Mouse (Mus musculus) midbrain, embryonic 12.5 days (tissue): Measurements from ENCODE around the gene Tmem56. TPM values are rescaled to one million over a fixed set of nuclear protein-coding genes. Genes with fewer than 3 reads are reported as not detected.

Experiments
- ATAC-seq: fragments of 200-750 bp; cut with Nextera tagmentation; 2 replicates; pipeline ENCODE4 v1.8.0; 2017; ENCODE audit warnings: low read depth, moderate TSS enrichment, moderate library complexity; ENCODE audit not compliant: low FRiP score
- H3K27ac ChIP-seq: fragments of 300-500 bp; sonication (generic); replicated peaks from 2 replicates; pipeline ENCODE4 v1.5.1; 2016; ENCODE audit warnings: mild to moderate bottlenecking
- H3K27me3 ChIP-seq: fragments of 300-500 bp; sonication (generic); 2 replicates; pipeline ENCODE4 v1.6.1; 2016; ENCODE audit warnings: mild to moderate bottlenecking
- H3K36me3 ChIP-seq: fragments of 300-500 bp; sonication (generic); 2 replicates; pipeline ENCODE4 v1.6.1; 2016
- H3K4me1 ChIP-seq: fragments of 300-500 bp; sonication (generic); 2 replicates; pipeline ENCODE4 v1.6.1; 2016
- H3K4me2 ChIP-seq: fragments of 300-500 bp; sonication (generic); replicated peaks from 2 replicates; pipeline ENCODE4 v1.6.1; 2016; ENCODE audit warnings: mild to moderate bottlenecking, moderate library complexity
- H3K4me3 ChIP-seq: fragments of 300-500 bp; sonication (generic); 2 replicates; pipeline ENCODE4 v1.5.1; 2016; ENCODE audit warnings: mild to moderate bottlenecking
- H3K9ac ChIP-seq: fragments of 300-500 bp; sonication (generic); replicated peaks from 2 replicates; pipeline ENCODE4 v1.6.1; 2016; ENCODE audit warnings: mild to moderate bottlenecking, moderate library complexity
- H3K9me3 ChIP-seq: fragments of 300-500 bp; sonication (generic); 2 replicates; pipeline ENCODE4 v1.6.1; 2016; ENCODE audit warnings: mild to moderate bottlenecking
- WGBS: fragments of 180-500 bp; shearing (Covaris S2); methylation state at CpG from one replicate; pipeline ENCODE4 v1.1.7; 2016; 5-methylcytosine and 5-hydroxymethylcytosine counted together
- polyA plus RNA-seq: library from polyadenylated mRNA; unstranded; fragments of >200 nt; fragmentation: Nextera tagmentation; extraction: Ambion mirVana; gene quantifications from 2 replicates; pipeline ENCODE4 v1.2.1, GENCODE M21; 2016

The Tmem56 gene
- polyA plus RNA-seq, 1 experiment from 2014 or later: 0.69 TPM

DNA sequence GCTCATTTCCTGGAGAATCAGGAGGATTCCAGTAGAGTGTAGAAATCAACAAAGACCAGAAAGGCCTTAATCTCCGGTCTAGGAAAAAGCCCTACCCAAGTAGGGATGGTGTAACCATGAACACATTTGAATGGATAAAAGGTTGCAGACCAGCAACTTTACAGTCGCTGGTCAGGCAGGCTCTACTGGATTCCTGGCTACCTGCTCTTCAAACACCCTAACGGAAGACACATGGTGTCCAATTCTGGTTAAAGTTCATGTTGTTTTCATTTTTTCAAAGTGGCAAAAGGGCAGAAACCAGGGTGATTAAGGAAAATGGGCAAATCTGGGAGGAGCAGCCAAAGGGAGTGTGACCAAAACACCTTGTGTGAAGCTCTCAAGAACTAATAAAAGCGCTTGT, 5.9 kb downstream of the Tmem56 start:
- H3K9ac ChIP-seq: no peak overlapping the region
- no peaks in the 10 kb centered on the region for H3K4me1 ChIP-seq
- ATAC-seq: no peak
- no peaks in the 10 kb centered on the region for H3K9me3 ChIP-seq
- H3K27me3 ChIP-seq: no peaks in the 10 kb centered on the region
- WGBS: 80% methylated on average over 4 of the region's 4 CpGs
- H3K4me3 ChIP-seq: no peak overlapping the region
- no peak overlapping the region for H3K4me2 ChIP-seq
- no peaks in the 10 kb centered on the region for H3K36me3 ChIP-seq
- no peak overlapping the region for H3K27ac ChIP-seq

DNA sequence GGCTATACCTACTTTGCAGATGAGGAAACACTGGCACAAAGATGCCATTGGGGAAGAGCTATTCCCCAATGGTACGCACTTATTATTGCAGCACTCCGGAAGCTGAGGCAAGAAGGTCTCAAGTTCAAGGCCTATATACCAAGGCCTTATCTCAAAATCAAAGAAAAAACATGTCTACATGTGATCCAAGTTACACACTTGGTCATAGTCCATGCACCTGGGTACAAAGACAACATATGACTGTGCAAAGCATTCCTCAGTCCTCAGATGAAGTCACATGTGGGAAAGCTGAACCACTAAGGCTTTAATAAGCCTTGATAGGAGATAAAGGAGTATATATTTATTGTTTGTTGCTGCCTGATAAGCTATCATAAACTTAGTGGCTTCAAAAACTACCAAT, 8.9 kb downstream of the Tmem56 start:
- H3K9ac ChIP-seq: no peak overlapping the region
- no peak for ATAC-seq
- 87% methylated on average over 2 of the region's 2 CpGs for WGBS

DNA sequence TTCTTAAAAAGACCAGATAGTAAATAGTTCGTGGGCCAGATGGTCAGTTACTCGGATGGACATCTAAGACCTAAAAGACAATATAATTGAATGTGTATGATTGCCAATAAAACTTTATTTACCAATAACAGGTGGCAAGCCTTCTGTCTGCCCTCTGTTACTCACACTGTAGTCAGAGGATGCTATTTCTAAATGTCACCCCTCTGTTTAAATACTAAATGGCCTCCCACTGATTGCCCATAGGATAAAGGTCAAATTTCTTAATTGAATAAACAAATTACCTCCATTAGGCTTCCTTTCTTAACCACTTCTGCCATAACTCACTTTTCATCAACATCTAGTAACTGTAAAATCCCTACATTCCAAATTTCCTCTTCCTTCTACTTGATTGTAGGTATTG, 10.3 kb downstream of the Tmem56 start:
- Histone ChIP-seq H3K9me3 (no peaks in the 10 kb centered on the region), H3K27ac (no peak overlapping the region), H3K36me3 (no peaks in the 10 kb centered on the region), H3K4me1 (no peaks in the 10 kb centered on the region), H3K4me3 (no peak overlapping the region), H3K4me2 (no peak overlapping the region), H3K27me3 (no peaks in the 10 kb centered on the region), H3K9ac (no peak overlapping the region)
- ATAC-seq: no peak
- 80% methylated on average over 2 of the region's 2 CpGs for WGBS

More for the DNA sequence above, 8.9 kb downstream of the Tmem56 start:
- no peaks in the 10 kb centered on the region for H3K4me1 ChIP-seq
- H3K4me2 ChIP-seq: no peak overlapping the region
- H3K27ac ChIP-seq: no peak overlapping the region
- H3K36me3 ChIP-seq: no peaks in the 10 kb centered on the region
- no peaks in the 10 kb centered on the region for H3K9me3 ChIP-seq
- H3K27me3 ChIP-seq: no peaks in the 10 kb centered on the region
- no peak overlapping the region for H3K4me3 ChIP-seq

DNA sequence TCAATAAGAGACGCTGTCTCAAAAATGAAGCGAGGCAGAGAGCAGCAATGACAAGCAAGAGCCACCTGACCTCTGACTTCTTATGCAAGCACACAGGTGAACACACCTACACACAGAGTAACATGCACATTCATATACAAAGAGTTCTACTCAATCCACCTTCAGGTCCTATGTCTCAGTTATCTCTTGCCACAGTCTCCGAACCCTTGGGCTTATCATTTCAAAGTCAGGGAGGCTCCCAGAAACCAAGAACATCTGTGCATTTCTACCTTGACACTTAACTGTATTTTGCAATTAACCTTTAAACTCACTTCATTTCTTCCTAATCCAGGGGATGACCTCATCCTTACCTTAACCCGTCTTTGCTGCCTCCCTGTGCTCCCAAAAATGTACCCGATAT, 15.6 kb downstream of the Tmem56 start:
- Histone ChIP-seq H3K27me3 (peaks cover 28% of the 10 kb centered on the region), H3K4me2 (no peak overlapping the region), H3K4me3 (no peak overlapping the region), H3K36me3 (no peaks in the 10 kb centered on the region), H3K27ac (no peak overlapping the region), H3K9ac (no peak overlapping the region), H3K4me1 (0 out of 2 replicates have a peak, but pooled peaks cover under 1% of the 10 kb centered on the region), H3K9me3 (no peaks in the 10 kb centered on the region)
- 90% methylated on average over 5 of the region's 5 CpGs for WGBS
- ATAC-seq: no peak

DNA sequence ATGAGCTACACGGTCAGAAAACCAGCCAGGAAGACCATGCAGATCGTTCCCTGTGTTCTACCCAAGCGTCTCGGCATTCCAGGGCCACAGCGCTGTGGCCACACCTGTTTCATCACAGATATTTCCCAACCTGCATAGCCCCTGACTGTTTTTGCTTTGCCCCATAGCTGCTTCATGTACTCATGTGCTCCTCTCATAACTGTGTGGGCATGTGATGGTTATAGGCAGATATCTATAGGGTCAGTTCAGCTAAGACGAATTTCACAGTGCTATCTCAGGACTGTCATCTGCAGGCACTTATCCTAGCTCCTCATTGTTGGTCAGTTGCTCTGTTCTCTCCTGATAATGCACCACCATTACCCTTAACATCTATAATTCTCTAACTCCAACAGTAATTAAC, 18.7 kb downstream of the Tmem56 start:
- H3K9me3 ChIP-seq: no peaks in the 10 kb centered on the region
- H3K4me1 ChIP-seq: 0 out of 2 replicates have a peak, but pooled peaks cover 4% of the 10 kb centered on the region
- peaks cover 55% of the 10 kb centered on the region for H3K27me3 ChIP-seq
- H3K4me2 ChIP-seq: no peak overlapping the region
- WGBS: 55% methylated on average over 6 of the region's 6 CpGs
- no peak overlapping the region for H3K27ac ChIP-seq
- no peaks in the 10 kb centered on the region for H3K36me3 ChIP-seq
- ATAC-seq: no peak
- H3K9ac ChIP-seq: no peak overlapping the region
- no peak overlapping the region for H3K4me3 ChIP-seq

DNA sequence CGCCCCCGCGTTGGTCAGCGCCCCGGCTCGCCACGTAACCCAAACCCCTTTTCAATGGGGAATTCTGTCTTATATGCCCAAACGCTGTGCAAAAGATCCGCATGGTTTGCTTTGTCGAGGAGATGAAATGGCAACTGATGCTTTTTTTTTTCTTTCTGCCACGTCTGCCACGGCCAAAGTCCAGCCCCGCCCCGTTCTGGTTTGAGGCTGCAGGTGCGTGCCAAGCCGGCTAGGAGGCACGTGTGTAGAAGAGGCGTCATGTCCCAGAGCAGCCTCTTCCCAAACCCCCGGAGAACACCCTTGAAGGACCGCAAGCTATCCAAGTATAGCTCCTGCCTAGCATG, 19.7 kb downstream of the Tmem56 start:
- ATAC-seq: 0 out of 2 replicates have a peak, but pooled peaks have one; percentile 27
- Histone ChIP-seq H3K27ac (no peak overlapping the region), H3K27me3 (peaks cover 61% of the 10 kb centered on the region), H3K9me3 (no peaks in the 10 kb centered on the region), H3K4me3 (peak overlapping the region; percentile 76), H3K36me3 (no peaks in the 10 kb centered on the region), H3K4me2 (peak overlapping the region; percentile 94), H3K9ac (peak overlapping the region; percentile 76), H3K4me1 (0 out of 2 replicates have a peak, but pooled peaks cover 4% of the 10 kb centered on the region)
- WGBS: 3% methylated on average over 20 of the region's 20 CpGs

DNA sequence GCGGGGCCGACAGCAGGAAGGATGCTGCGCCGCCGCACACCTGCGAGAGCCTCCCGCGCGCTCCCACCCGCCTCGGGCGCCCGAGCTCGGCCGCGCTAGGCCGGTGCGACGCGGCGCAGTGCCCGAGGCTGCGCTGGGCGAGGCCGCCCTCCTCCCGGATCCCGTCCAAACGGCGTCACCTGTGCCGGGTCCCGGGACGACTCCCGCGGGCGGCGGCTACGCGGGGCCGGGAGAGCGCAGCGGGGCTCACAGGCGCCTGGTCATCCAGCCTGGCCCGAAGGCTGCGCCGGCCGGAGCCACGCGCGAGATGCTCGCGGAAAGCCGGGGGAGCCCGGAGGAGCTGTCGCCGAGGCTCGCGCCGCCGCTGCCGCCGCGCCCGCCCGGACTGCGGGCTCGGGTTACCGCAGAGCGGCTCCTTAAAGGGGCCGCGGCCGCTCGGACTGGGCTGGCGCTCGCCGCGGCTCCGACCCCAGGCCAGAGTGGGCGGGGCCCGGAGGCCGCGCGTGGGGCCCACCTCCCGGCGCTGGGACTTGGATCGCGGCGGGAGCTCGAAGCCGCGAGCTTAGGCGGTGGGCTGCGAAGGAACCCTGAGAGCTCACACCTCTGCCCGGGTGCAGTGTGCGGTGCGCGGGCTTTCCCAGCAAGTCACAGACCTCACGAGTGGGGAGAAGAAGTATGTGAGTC, 20.2 kb downstream of the Tmem56 start:
- H3K4me3 ChIP-seq: peak overlapping the region; percentile 76
- H3K4me1 ChIP-seq: 0 out of 2 replicates have a peak, but pooled peaks cover 4% of the 10 kb centered on the region
- H3K9me3 ChIP-seq: no peaks in the 10 kb centered on the region
- peak overlapping the region; percentile 94 for H3K4me2 ChIP-seq
- H3K9ac ChIP-seq: peak overlapping the region; percentile 76
- WGBS: under 1% methylated on average over 95 of the region's 97 CpGs
- peak; percentile 91 for ATAC-seq
- no peaks in the 10 kb centered on the region for H3K36me3 ChIP-seq
- peaks cover 63% of the 10 kb centered on the region for H3K27me3 ChIP-seq
- H3K27ac ChIP-seq: no peak overlapping the region; the same call in 1 of the 2 replicates

DNA sequence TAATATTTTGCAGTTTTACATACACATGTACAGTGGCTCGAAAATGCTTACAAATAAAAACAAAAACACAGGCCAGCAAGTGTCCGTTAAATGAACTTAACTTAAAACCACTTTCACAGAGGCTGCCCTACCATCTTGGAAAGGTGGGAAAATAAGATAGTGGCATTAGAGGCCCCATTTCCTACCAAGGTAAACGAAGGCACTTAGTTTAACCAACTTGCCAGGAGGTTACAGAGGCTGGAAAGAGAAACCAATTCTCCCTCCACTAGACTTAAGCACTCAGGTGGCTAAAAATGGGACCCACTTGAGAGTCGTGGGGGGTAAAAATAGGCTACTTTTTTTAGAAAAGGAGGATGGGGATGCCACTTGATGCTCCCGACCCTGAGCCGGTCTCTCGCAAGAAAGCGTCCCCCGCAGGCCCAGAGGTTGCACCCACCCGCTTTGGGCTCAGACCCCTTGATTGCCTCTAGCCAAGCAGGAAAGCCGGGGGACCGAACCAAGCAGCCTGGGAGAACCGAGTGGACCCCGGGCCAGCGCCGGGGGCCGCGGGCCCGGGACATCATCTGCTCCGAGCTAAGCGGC, 20.9 kb downstream of the Tmem56 start:
- H3K9me3 ChIP-seq: no peaks in the 10 kb centered on the region
- H3K4me3 ChIP-seq: peak overlapping the region; percentile 76
- no peak for ATAC-seq
- H3K9ac ChIP-seq: peak overlapping the region; percentile 76
- no peak overlapping the region for H3K27ac ChIP-seq
- peaks cover 65% of the 10 kb centered on the region for H3K27me3 ChIP-seq
- 10% methylated on average over 17 of the region's 21 CpGs for WGBS
- peak overlapping the region; percentile 94 for H3K4me2 ChIP-seq
- H3K4me1 ChIP-seq: 0 out of 2 replicates have a peak, but pooled peaks cover 4% of the 10 kb centered on the region
- H3K36me3 ChIP-seq: no peaks in the 10 kb centered on the region

DNA sequence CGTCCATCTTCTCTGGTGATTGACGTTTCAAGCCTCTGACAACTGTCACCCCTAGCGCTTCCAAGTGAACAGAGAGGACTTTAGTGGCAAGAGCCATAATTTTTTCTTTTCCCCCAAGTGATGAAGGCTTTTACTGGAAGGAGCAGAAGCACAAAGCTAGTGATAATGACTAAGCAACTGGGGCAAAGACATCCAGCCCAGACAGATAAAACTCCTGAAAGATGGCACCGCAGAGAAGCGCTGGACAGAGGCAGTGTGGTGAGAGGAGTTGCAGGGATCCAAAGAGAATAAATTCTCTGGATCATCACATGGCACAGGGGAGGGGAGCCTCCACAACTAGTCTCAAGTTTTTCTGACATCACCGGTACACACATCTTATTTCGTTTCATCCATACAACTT, 21.6 kb downstream of the Tmem56 start:
- Histone ChIP-seq H3K27ac (no peak overlapping the region), H3K27me3 (peaks cover 65% of the 10 kb centered on the region), H3K9me3 (no peaks in the 10 kb centered on the region), H3K4me1 (0 out of 2 replicates have a peak, but pooled peaks cover 4% of the 10 kb centered on the region), H3K4me2 (no peak overlapping the region), H3K9ac (no peak overlapping the region), H3K36me3 (no peaks in the 10 kb centered on the region), H3K4me3 (no peak overlapping the region)
- WGBS: 66% methylated on average over 7 of the region's 7 CpGs
- ATAC-seq: no peak

DNA sequence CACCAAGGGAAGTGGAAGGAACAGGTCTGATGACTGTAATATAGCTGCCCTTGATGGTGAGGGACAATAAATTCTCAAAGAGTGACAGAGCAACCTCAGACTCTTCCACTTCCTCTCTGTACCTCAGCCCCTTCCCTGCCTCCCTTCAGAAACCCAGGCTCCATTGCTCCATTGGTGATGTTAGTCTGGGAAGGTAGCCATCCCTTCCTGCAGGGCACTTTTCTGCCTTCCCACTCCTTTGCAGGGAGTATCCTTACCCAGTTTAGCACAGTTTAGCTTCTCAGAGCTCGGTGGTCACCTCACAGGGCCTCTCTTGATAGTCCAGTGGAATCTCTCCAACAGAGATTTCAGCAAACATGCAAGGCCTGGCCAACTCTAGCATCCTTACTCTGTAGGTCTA, 22.1 kb downstream of the Tmem56 start:
- Histone ChIP-seq H3K9ac (no peak overlapping the region), H3K36me3 (no peaks in the 10 kb centered on the region), H3K27ac (no peak overlapping the region), H3K4me2 (no peak overlapping the region), H3K4me1 (0 out of 2 replicates have a peak, but pooled peaks cover 4% of the 10 kb centered on the region), H3K9me3 (no peaks in the 10 kb centered on the region), H3K4me3 (no peak overlapping the region), H3K27me3 (peaks cover 65% of the 10 kb centered on the region)
- 49% methylated on average over 1 of the region's 1 CpGs for WGBS
- ATAC-seq: no peak

DNA sequence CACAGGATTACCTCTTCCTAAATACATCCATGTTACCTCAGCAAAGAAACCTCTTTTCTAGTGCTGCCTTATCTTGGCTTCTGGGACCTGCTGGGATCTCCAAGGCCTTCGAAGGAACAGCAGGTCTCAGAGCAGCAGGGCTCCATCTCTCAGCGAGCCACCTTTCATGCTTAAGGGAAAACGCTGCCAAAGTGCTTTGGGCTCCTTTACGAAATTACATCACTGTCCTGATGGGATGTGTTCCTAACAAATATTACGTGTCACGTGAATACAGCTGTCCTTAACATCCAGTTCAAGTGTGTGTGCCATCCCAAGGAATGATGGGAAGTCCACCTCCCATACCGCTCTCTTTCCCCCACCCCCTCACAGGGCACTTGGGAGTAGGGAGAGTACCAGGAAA, 22.9 kb downstream of the Tmem56 start:
- no peaks in the 10 kb centered on the region for H3K36me3 ChIP-seq

More for the DNA sequence above, 22.9 kb downstream of the Tmem56 start:
- Histone ChIP-seq H3K4me3 (no peak overlapping the region), H3K9ac (no peak overlapping the region), H3K4me2 (no peak overlapping the region), H3K9me3 (no peaks in the 10 kb centered on the region), H3K4me1 (0 out of 2 replicates have a peak, but pooled peaks cover 4% of the 10 kb centered on the region), H3K27me3 (peaks cover 59% of the 10 kb centered on the region), H3K27ac (no peak overlapping the region)
- 79% methylated on average over 7 of the region's 7 CpGs for WGBS
- ATAC-seq: no peak
